Mouse (Mus musculus) lung, adult 2 months (tissue): ENCODE data around the gene Polr2g. TPM values are rescaled to one million over a fixed set of nuclear protein-coding genes. Genes with fewer than 3 reads are reported as not detected.

Experiments
- DNase-seq: peaks from one replicate; pipeline ENCODE4 v3.0.0; 2022
- H3K4me1 ChIP-seq: fragments of 200-500 bp; 2 replicates; pipeline ENCODE4 v1.6.1; 2011; ENCODE audit warnings: low read length; ENCODE audit not compliant: control insufficient read depth, insufficient read depth
- H3K4me3 ChIP-seq: fragments of 200-500 bp; replicated peaks from 2 replicates; pipeline ENCODE3; 2011; ENCODE audit warnings: low read depth, mild to moderate bottlenecking, control low read depth, low read length; ENCODE audit errors: extremely low read depth
- CTCF ChIP-seq: fragments of 200-500 bp; IDR thresholded peaks from 2 replicates; pipeline ENCODE4 v1.5.1; 2011; ENCODE audit warnings: mild to moderate bottlenecking, low read length, control low read depth; ENCODE audit not compliant: insufficient read depth
- POLR2A ChIP-seq: fragments of 200-500 bp; IDR thresholded peaks from 2 replicates; pipeline ENCODE4 v1.6.1; 2011; ENCODE audit warnings: low read depth, mild to moderate bottlenecking, control low read depth, low read length, borderline replicate concordance; ENCODE audit errors: extremely low read depth
- WGBS: fragments of 180-500 bp; shearing (Covaris S2); methylation state at CpG from one replicate; pipeline ENCODE4 v1.1.7; 2018; 5-methylcytosine and 5-hydroxymethylcytosine counted together
- polyA plus RNA-seq: library from polyadenylated mRNA; depleted of rRNA; stranded (reverse); fragments of >200 nt; gene quantifications from 2 replicates; pipeline ENCODE4 v1.2.3, GENCODE M21; 2012

Gene Polr2g
- polyA plus RNA-seq, 1 experiment, result 42.5 TPM

- Histone ChIP-seq H3K4me1 (peaks cover 9% of the 10 kb centered on the region), H3K4me3 (peak within 1 kb of the TSS; percentile 97)
- TF ChIP-seq POLR2A, result peak; percentile 95; the same call in 1 of the 2 replicates
- TF ChIP-seq CTCF, result no peak
- DNase-seq, result peak; percentile 97
- WGBS, result under 1% methylated on average over 82 of the region's 83 CpGs
These were observed 21.4 kb upstream of the Polr2g start, which contains the start of gene Hnrnpul2 for GRCm38 (mm10) chr19:8819596-8820423. Gene Hnrnpul2, plus strand, starts transcription at chr19:8820010.

DNA sequence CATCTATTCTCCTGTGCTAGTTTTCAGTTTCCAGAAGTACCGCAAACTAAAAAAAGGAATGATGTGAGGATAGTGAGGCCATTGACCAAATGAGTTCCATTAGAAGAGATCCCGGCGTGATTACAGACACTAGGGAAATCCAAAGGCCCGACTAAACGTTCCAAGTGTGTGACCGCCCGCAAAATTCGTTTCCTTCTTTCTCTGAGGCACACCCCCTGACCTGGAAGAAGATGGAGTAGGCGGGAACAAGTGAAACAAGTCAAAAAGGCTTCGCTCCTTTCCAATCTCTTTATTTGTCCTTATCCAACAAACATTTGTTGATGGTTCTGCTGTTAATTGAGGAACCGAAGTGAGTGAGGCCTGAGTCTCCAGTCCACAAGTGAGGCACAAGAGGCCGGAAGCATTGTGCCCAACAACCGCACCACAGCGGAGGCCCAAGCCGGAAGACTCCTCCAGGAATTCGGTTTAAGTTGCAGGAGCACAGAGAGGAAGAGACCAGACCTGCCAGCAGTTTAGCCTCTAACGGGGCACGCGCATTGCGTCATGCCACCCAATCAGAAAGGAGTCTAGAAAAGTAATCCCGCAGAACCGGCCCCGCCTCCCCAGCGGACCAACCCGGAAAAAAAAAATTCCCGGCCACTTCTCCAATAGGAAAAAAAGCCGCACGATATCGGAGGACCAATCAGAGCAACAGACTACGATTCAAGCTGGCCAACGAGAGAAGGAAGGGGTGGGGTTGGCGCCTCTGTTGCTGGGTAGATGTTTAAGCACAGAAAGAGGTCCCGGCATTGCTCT is 20.6 kb upstream of the Polr2g start, which contains the start of gene Ttc9c:
Ttc9c (minus strand) TSS at position 533 of the 795 bp plus-strand sequence.
- WGBS, result under 1% methylated on average over 33 of the region's 33 CpGs
- Histone ChIP-seq H3K4me3 (peak within 1 kb of the TSS; percentile 97), H3K4me1 (peaks cover 9% of the 10 kb centered on the region)
- DNase-seq, result peak; percentile 92
- TF ChIP-seq POLR2A (peak; percentile 89; the same call in 1 of the 2 replicates), CTCF (no peak)

GRCm38 (mm10) chr19:8818301-8818798 is 20.0 kb upstream of the Polr2g start:
- TF ChIP-seq POLR2A (no peak), CTCF (no peak)
- no peak for DNase-seq
- peak overlapping the region; percentile 80 for H3K4me3 ChIP-seq
- peaks cover 9% of the 10 kb centered on the region for H3K4me1 ChIP-seq
- WGBS, result 8% methylated on average over 14 of the region's 14 CpGs

GRCm38 (mm10) chr19:8817001-8817400 is 18.6 kb upstream of the Polr2g start:
- 62% methylated on average over 3 of the region's 3 CpGs for WGBS
- no peak for DNase-seq
- Histone ChIP-seq H3K4me1 (peaks cover 6% of the 10 kb centered on the region), H3K4me3 (no peak overlapping the region)
- TF ChIP-seq POLR2A, result no peak
- no peak for TF ChIP-seq CTCF

- TF ChIP-seq POLR2A, result no peak
- no peak for TF ChIP-seq CTCF
- DNase-seq, result no peak
- Histone ChIP-seq H3K4me3 (no peak overlapping the region), H3K4me1 (peaks cover 4% of the 10 kb centered on the region)
- 69% methylated on average over 11 of the region's 11 CpGs for WGBS
These were observed 17.4 kb upstream of the Polr2g start for GRCm38 (mm10) chr19:8815812-8816211.

DNA sequence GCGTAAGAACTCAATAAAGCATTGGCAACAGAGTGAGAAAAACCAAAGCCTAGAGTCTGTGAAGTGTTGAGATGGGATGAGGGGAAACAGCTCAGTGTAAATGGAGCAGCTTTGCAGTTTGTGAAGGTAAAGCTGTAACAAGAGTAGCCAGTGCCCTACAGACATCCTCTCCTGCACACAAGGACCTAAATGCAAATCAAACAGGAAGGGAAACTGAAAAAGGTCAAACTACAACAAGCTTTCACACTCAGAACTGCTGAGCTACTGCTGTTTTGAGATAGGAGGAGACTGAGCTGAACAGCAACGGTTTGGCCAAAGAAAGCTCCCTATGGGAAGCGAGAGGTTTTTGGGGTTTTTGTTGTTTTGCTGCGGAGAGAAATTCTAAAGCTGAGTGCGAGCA is 8.4 kb upstream of the Polr2g start:
- DNase-seq, result no peak
- Histone ChIP-seq H3K4me1 (0 out of 2 replicates have a peak, but pooled peaks cover 2% of the 10 kb centered on the region), H3K4me3 (no peak overlapping the region)
- 88% methylated on average over 5 of the region's 5 CpGs for WGBS
- TF ChIP-seq POLR2A, result no peak
- no peak for TF ChIP-seq CTCF

GRCm38 (mm10) chr19:8803879-8804660 is 5.7 kb upstream of the Polr2g start:
- 91% methylated on average over 11 of the region's 11 CpGs for WGBS
- 0 out of 2 replicates have a peak, but pooled peaks cover 2% of the 10 kb centered on the region for H3K4me1 ChIP-seq
- no peak overlapping the region for H3K4me3 ChIP-seq
- no peak for DNase-seq
- TF ChIP-seq CTCF (no peak), POLR2A (no peak)

DNA sequence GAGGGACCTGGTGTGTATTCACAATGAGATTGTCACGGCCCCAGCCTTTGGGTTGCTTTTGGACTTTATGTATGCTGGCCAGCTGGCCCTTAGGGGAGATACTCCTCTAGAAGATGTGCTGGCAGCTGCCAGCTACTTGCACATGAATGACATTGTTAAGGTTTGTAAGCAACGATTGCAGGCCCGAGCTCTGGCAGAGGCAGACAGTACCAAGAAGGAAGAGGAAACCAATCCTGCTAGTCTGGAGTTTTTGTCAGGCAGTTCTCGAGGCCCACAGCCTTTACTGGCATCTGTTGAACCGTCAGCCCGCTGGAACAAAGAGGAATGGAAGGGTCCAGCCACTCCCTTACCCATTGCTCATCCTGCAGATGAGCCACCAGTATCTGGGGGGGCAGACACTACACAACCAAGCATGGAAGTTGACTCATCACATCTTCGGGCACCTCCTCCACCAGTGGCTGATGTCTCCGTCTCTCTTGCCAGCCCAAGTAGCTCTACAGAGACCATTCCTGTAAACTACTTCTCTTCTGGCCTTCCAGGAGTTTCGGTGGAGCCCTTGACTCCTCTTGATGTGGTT is 4.9 kb upstream of the Polr2g start:
- TF ChIP-seq CTCF (no peak), POLR2A (no peak)
- Histone ChIP-seq H3K4me3 (no peak overlapping the region), H3K4me1 (0 out of 2 replicates have a peak, but pooled peaks cover 2% of the 10 kb centered on the region)
- 85% methylated on average over 9 of the region's 9 CpGs for WGBS
- no peak for DNase-seq
